ENCODE assay signal across 23 mouse cellular contexts in genomic region chr9:43021515-43022251, GRCm38 (mm10).
DNase-seq lines count a peak whose midpoint lies in the region; ATAC-seq lines count a peak whose summit lies in the region.
"Had no signal": no experiment of that assay in that cellular context is flagged by ENCODE, and none has a peak within 500 bp of the region (broad histone marks: within the 10 kb centered on the region; RNA-seq: fewer than 3 reads in every experiment).

No protein-coding gene starts in this region.

- WGBS in heart, embryonic 15.5 days, result 51% methylated on average over 5 of the region's 5 CpGs
- 80% methylated on average over 5 of the region's 5 CpGs for WGBS in forebrain, embryonic 15.5 days

- peaks cover 22% of the 10 kb centered on the region for H3K4me1 ChIP-seq in heart, embryonic 15.5 days (replicated peaks)
- H3K4me1 ChIP-seq in forebrain, embryonic 15.5 days, result no peaks in the 10 kb centered on the region
- H3K4me1 ChIP-seq: embryonic facial prominence, embryonic 10.5 days; hindbrain, embryonic 13.5 days; intestine, embryonic 15.5 days; kidney, embryonic 15.5 days; midbrain, embryonic 13.5 days; neural tube, embryonic 15.5 days had no signal

- no peaks in the 10 kb centered on the region for H3K9me3 ChIP-seq in heart, embryonic 15.5 days (replicated peaks)
- H3K9me3 ChIP-seq in forebrain, embryonic 15.5 days, result no peaks in the 10 kb centered on the region
- H3K9me3 ChIP-seq: embryonic facial prominence, embryonic 10.5 days; hindbrain, embryonic 13.5 days; intestine, embryonic 15.5 days; kidney, embryonic 15.5 days; midbrain, embryonic 13.5 days; neural tube, embryonic 15.5 days had no signal

- H3K27me3 ChIP-seq in heart, embryonic 15.5 days, result no peaks in the 10 kb centered on the region
- H3K27me3 ChIP-seq in forebrain, embryonic 15.5 days, result no peaks in the 10 kb centered on the region
- H3K27me3 ChIP-seq: hindbrain, embryonic 13.5 days; intestine, embryonic 15.5 days; kidney, embryonic 15.5 days; midbrain, embryonic 13.5 days; neural tube, embryonic 15.5 days had no signal

- intact Hi-C loops in left cerebral cortex, postnatal 4 days (cut with DNase I), result no loop called here
- intact Hi-C loops in left cerebral cortex, postnatal 36 days (cut with DNase I), result no loop called here

- H3K4me3 ChIP-seq in heart, embryonic 15.5 days, result no peak overlapping the region
- no peak overlapping the region for H3K4me3 ChIP-seq in forebrain, embryonic 15.5 days
- H3K4me3 ChIP-seq: embryonic facial prominence, embryonic 10.5 days; erythroblast, embryonic 14.5 days; hindbrain, embryonic 13.5 days; intestine, embryonic 15.5 days; kidney, embryonic 15.5 days; midbrain, embryonic 13.5 days; neural tube, embryonic 15.5 days had no signal

- H3K4me2 ChIP-seq in heart, embryonic 15.5 days, result peak overlapping the region; percentile 17; the same call in 1 of the 2 replicates
- H3K4me2 ChIP-seq in forebrain, embryonic 15.5 days (replicated peaks), result no peak overlapping the region
- H3K4me2 ChIP-seq: hindbrain, embryonic 13.5 days; intestine, embryonic 15.5 days; kidney, embryonic 15.5 days; midbrain, embryonic 13.5 days; neural tube, embryonic 15.5 days had no signal

- no peak; the same call in 1 of the 2 replicates for ATAC-seq in heart, embryonic 15.5 days (replicated peaks; ENCODE audit: insufficient number of reproducible peaks, insufficient read depth, low FRiP score, low read depth)
- no peak for ATAC-seq in forebrain, embryonic 15.5 days (replicated peaks)
- ATAC-seq: forebrain, embryonic 14.5 days; intestine, embryonic 15.5 days; liver, postnatal 0 days; midbrain, embryonic 13.5 days had no signal

- H3K36me3 ChIP-seq in heart, embryonic 15.5 days, result peaks cover 20% of the 10 kb centered on the region
- H3K36me3 ChIP-seq in forebrain, embryonic 15.5 days, result peaks cover 29% of the 10 kb centered on the region

- H3K27ac ChIP-seq in heart, embryonic 15.5 days, result peak overlapping the region; percentile 91
- no peak overlapping the region for H3K27ac ChIP-seq in forebrain, embryonic 15.5 days (replicated peaks)
- H3K27ac ChIP-seq: embryonic facial prominence, embryonic 10.5 days; hindbrain, embryonic 13.5 days; intestine, embryonic 15.5 days; kidney, embryonic 15.5 days; midbrain, embryonic 13.5 days; neural tube, embryonic 15.5 days; stomach, postnatal 0 days had no signal

- peak; percentile 69 for DNase-seq in heart, adult 11 months
- no peak for DNase-seq in heart, postnatal 4 days
- DNase-seq in left cerebral cortex, adult 18-20 months (ENCODE audit: low spot score in 2 of 2), result peak; percentile 30 to 50
- no peak for DNase-seq in left cerebral cortex, postnatal 4 days
- DNase-seq in left cerebral cortex, postnatal 36 days (ENCODE audit: low spot score in 2 of 2), result peak; percentile 33 to 44
- DNase-seq in T-cell, adult 2 months (ENCODE audit: low spot score), result no peak
- DNase-seq: adrenal gland, postnatal 10 days; cerebellum, adult 11-12 months; gastrocnemius, postnatal 25 days; liver; liver, postnatal 0 days; thymus, postnatal 25 days had no signal

- no peak overlapping the region for H3K9ac ChIP-seq in heart, embryonic 15.5 days
- H3K9ac ChIP-seq in forebrain, embryonic 15.5 days (replicated peaks), result no peak overlapping the region
- H3K9ac ChIP-seq: hindbrain, embryonic 13.5 days; intestine, embryonic 15.5 days; kidney, embryonic 15.5 days; liver, postnatal 0 days; midbrain, embryonic 13.5 days; neural tube, embryonic 15.5 days had no signal

Comparison
In these comparisons a context has a peak if more than half of its experiments do, and no peak if none do; other contexts are left out.
1. DNase-seq: peak in heart, adult 11 months (single experiment), left cerebral cortex, adult 18-20 months (2 of 2) and left cerebral cortex, postnatal 36 days (2 of 2); none in heart, postnatal 4 days (single experiment), left cerebral cortex, postnatal 4 days (single experiment) and T-cell, adult 2 months (single experiment).